Mouse (Mus musculus): Measurements from ENCODE around the gene Vinac1. TPM values are rescaled to one million over a fixed set of nuclear protein-coding genes. Genes with fewer than 3 reads are reported as not detected.
"Not testable (repeated sequence)": the region's sequence is repeated elsewhere in the genome, so short reads cannot be mapped to it uniquely, and the experiment has no call there.

Gene Vinac1
- polyA plus RNA-seq, 1 experiment from 2014 or later: 0.05 TPM

GRCm38 (mm10) chr2:129035381-129035780 is 12.6 kb downstream of the Vinac1 start:
- Histone ChIP-seq H3K4me1 (replicated peaks; ENCODE audit: control insufficient read depth, insufficient read depth, low read length) (no peaks in the 10 kb centered on the region; the same call in 1 of the 2 replicates), H3K9me3 (ENCODE audit: control insufficient read depth, low read length) (no peaks in the 10 kb centered on the region), H3K36me3 (ENCODE audit: control insufficient read depth, insufficient read depth, low read length) (no peaks in the 10 kb centered on the region), H3K27ac (ENCODE audit: low read depth, low read length) (no peak overlapping the region), H3K4me2 (no peak overlapping the region), H3K9ac (ENCODE audit: low read depth, low read length) (no peak overlapping the region), H3K27me3 (replicated peaks; ENCODE audit: control insufficient read depth, insufficient read depth, low read length) (peaks cover 44% of the 10 kb centered on the region), H3K4me3 (ENCODE audit: low read depth, low read length) (no peak overlapping the region)
- ATAC-seq (replicated peaks; ENCODE audit: low FRiP score) (no peak), DNase-seq (ENCODE audit: low spot score) (no peak)
- 75% methylated on average over 5 of the region's 5 CpGs for whole genome bisulfite sequencing

- ATAC-seq (replicated peaks; ENCODE audit: low FRiP score): no peak
- H3K4me1 ChIP-seq (replicated peaks; ENCODE audit: control insufficient read depth, insufficient read depth, low read length): no peaks in the 10 kb centered on the region
- H3K4me3 ChIP-seq (ENCODE audit: low read depth, low read length): no peak overlapping the region
- 72% methylated on average over 9 of the region's 9 CpGs for WGBS
- H3K4me2 ChIP-seq: no peak overlapping the region
- no peaks in the 10 kb centered on the region for H3K9me3 ChIP-seq (ENCODE audit: control insufficient read depth, low read length)
- no peak for DNase-seq (ENCODE audit: low spot score)
- H3K27me3 ChIP-seq (replicated peaks; ENCODE audit: control insufficient read depth, insufficient read depth, low read length): no peaks in the 10 kb centered on the region
- H3K36me3 ChIP-seq (ENCODE audit: control insufficient read depth, insufficient read depth, low read length): no peaks in the 10 kb centered on the region
- H3K9ac ChIP-seq (ENCODE audit: low read depth, low read length): no peak overlapping the region
- no peak overlapping the region for H3K27ac ChIP-seq (ENCODE audit: low read depth, low read length)
These were observed 23.2 kb downstream of the Vinac1 start for GRCm38 (mm10) chr2:129024820-129025219.

- no peak overlapping the region for H3K4me3 ChIP-seq (ENCODE audit: low read depth, low read length)
- no peaks in the 10 kb centered on the region for H3K36me3 ChIP-seq (ENCODE audit: control insufficient read depth, insufficient read depth, low read length)
- no peaks in the 10 kb centered on the region for H3K4me1 ChIP-seq (replicated peaks; ENCODE audit: control insufficient read depth, insufficient read depth, low read length)
- no peak overlapping the region for H3K9ac ChIP-seq (ENCODE audit: low read depth, low read length)
- H3K27ac ChIP-seq (ENCODE audit: low read depth, low read length): no peak overlapping the region
- no peak for ATAC-seq (replicated peaks; ENCODE audit: low FRiP score)
- H3K9me3 ChIP-seq (ENCODE audit: control insufficient read depth, low read length): no peaks in the 10 kb centered on the region
- DNase-seq (ENCODE audit: low spot score): no peak
- WGBS: 70% methylated on average over 2 of the region's 2 CpGs
- H3K4me2 ChIP-seq: no peak overlapping the region
- no peaks in the 10 kb centered on the region for H3K27me3 ChIP-seq (replicated peaks; ENCODE audit: control insufficient read depth, insufficient read depth, low read length)
These were observed 27.9 kb downstream of the Vinac1 start for GRCm38 (mm10) chr2:129020106-129020505.

GRCm38 (mm10) chr2:129008867-129009266 is 39.1 kb downstream of the Vinac1 start:
- not testable (repeated sequence) for H3K4me3 ChIP-seq (ENCODE audit: low read depth, low read length); DNase-seq (ENCODE audit: low spot score); H3K36me3 ChIP-seq (ENCODE audit: control insufficient read depth, insufficient read depth, low read length); H3K4me1 ChIP-seq (replicated peaks; ENCODE audit: control insufficient read depth, insufficient read depth, low read length); ATAC-seq (replicated peaks; ENCODE audit: low FRiP score); H3K4me2 ChIP-seq; H3K27ac ChIP-seq (ENCODE audit: low read depth, low read length); H3K9ac ChIP-seq (ENCODE audit: low read depth, low read length); H3K9me3 ChIP-seq (ENCODE audit: control insufficient read depth, low read length); H3K27me3 ChIP-seq (replicated peaks; ENCODE audit: control insufficient read depth, insufficient read depth, low read length)
- WGBS: 52% methylated on average over 2 of the region's 2 CpGs

GRCm38 (mm10) chr2:129006194-129006749 is 41.7 kb downstream of the Vinac1 start:
- Histone ChIP-seq H3K27ac (ENCODE audit: low read depth, low read length) (no peak overlapping the region), H3K4me3 (ENCODE audit: low read depth, low read length) (no peak overlapping the region), H3K27me3 (replicated peaks; ENCODE audit: control insufficient read depth, insufficient read depth, low read length) (no peaks in the 10 kb centered on the region), H3K9me3 (ENCODE audit: control insufficient read depth, low read length) (no peaks in the 10 kb centered on the region), H3K4me2 (no peak overlapping the region), H3K36me3 (ENCODE audit: control insufficient read depth, insufficient read depth, low read length) (no peaks in the 10 kb centered on the region), H3K4me1 (replicated peaks; ENCODE audit: control insufficient read depth, insufficient read depth, low read length) (no peaks in the 10 kb centered on the region), H3K9ac (ENCODE audit: low read depth, low read length) (no peak overlapping the region)
- DNase-seq (ENCODE audit: low spot score): no peak
- ATAC-seq (replicated peaks; ENCODE audit: low FRiP score): peak; percentile 87
- WGBS: 54% methylated on average over 4 of the region's 4 CpGs

- H3K4me1 ChIP-seq (replicated peaks; ENCODE audit: control insufficient read depth, insufficient read depth, low read length): no peaks in the 10 kb centered on the region
- no peak overlapping the region for H3K9ac ChIP-seq (ENCODE audit: low read depth, low read length)
- no peaks in the 10 kb centered on the region for H3K36me3 ChIP-seq (ENCODE audit: control insufficient read depth, insufficient read depth, low read length)
- H3K4me3 ChIP-seq (ENCODE audit: low read depth, low read length): no peak overlapping the region
- H3K4me2 ChIP-seq: no peak overlapping the region
- ATAC-seq (replicated peaks; ENCODE audit: low FRiP score): no peak
- no peak overlapping the region for H3K27ac ChIP-seq (ENCODE audit: low read depth, low read length)
- no peak for DNase-seq (ENCODE audit: low spot score)
- no peaks in the 10 kb centered on the region for H3K27me3 ChIP-seq (replicated peaks; ENCODE audit: control insufficient read depth, insufficient read depth, low read length)
- H3K9me3 ChIP-seq (ENCODE audit: control insufficient read depth, low read length): no peaks in the 10 kb centered on the region
These were observed 43.1 kb downstream of the Vinac1 start for GRCm38 (mm10) chr2:129004872-129005271.

- Histone ChIP-seq H3K9me3 (ENCODE audit: control insufficient read depth, low read length) (no peaks in the 10 kb centered on the region), H3K4me2 (no peak overlapping the region), H3K4me1 (replicated peaks; ENCODE audit: control insufficient read depth, insufficient read depth, low read length) (no peaks in the 10 kb centered on the region), H3K9ac (ENCODE audit: low read depth, low read length) (no peak overlapping the region), H3K4me3 (ENCODE audit: low read depth, low read length) (no peak overlapping the region), H3K27me3 (replicated peaks; ENCODE audit: control insufficient read depth, insufficient read depth, low read length) (no peaks in the 10 kb centered on the region), H3K36me3 (ENCODE audit: control insufficient read depth, insufficient read depth, low read length) (no peaks in the 10 kb centered on the region), H3K27ac (ENCODE audit: low read depth, low read length) (no peak overlapping the region)
- DNase-seq (ENCODE audit: low spot score) (no peak), ATAC-seq (replicated peaks; ENCODE audit: low FRiP score) (no peak)
- WGBS: 75% methylated on average over 3 of the region's 3 CpGs
These were observed 63.2 kb downstream of the Vinac1 start for GRCm38 (mm10) chr2:128984746-128985145.

GRCm38 (mm10) chr2:128975572-128975971 is 72.4 kb downstream of the Vinac1 start:
- DNase-seq (ENCODE audit: low spot score) (no peak), ATAC-seq (replicated peaks; ENCODE audit: low FRiP score) (no peak)
- Histone ChIP-seq H3K27ac (ENCODE audit: low read depth, low read length) (no peak overlapping the region), H3K9ac (ENCODE audit: low read depth, low read length) (no peak overlapping the region), H3K36me3 (ENCODE audit: control insufficient read depth, insufficient read depth, low read length) (no peaks in the 10 kb centered on the region), H3K4me3 (ENCODE audit: low read depth, low read length) (no peak overlapping the region), H3K27me3 (replicated peaks; ENCODE audit: control insufficient read depth, insufficient read depth, low read length) (no peaks in the 10 kb centered on the region), H3K9me3 (ENCODE audit: control insufficient read depth, low read length) (no peaks in the 10 kb centered on the region), H3K4me1 (replicated peaks; ENCODE audit: control insufficient read depth, insufficient read depth, low read length) (no peaks in the 10 kb centered on the region), H3K4me2 (no peak overlapping the region)
- WGBS: 72% methylated on average over 4 of the region's 4 CpGs
